Mouse (Mus musculus) olfactory bulb, adult 2 months (tissue): Measurements from ENCODE around the gene Cfap300.

Source experiments
- CTCF ChIP-seq: fragments of 200-500 bp; IDR thresholded peaks from 2 replicates; pipeline ENCODE4 v1.5.1; 2012; ENCODE audit warnings: low read depth, mild to moderate bottlenecking, low read length, moderate library complexity; ENCODE audit not compliant: insufficient read depth
- POLR2A ChIP-seq: fragments of 200-500 bp; IDR thresholded peaks from 2 replicates; pipeline ENCODE4 v1.6.1; 2012; ENCODE audit warnings: mild to moderate bottlenecking, low read depth, low read length, moderate library complexity; ENCODE audit not compliant: insufficient read depth

- TF ChIP-seq POLR2A (no peak), CTCF (no peak)
These were observed 63.3 kb downstream of the Cfap300 start for GRCm38 (mm10) chr9:7979153-7979916.
